Mouse (Mus musculus) gastrocnemius, postnatal 4 days (tissue): ENCODE measurements around the gene Golim4. TPM values are rescaled to one million over a fixed set of nuclear protein-coding genes. Genes with fewer than 3 reads are reported as not detected.
A peak's percentile ranks its signal among the peaks of the same experiment; 100 is the strongest.

Experiments used
- DNase-seq, 2 experiments: peaks; one replicate each; pipeline ENCODE4 v3.0.0; 2021 to 2022; ENCODE audit warnings: low spot score in 2 of 2, mixed read lengths in 2 of 2
- total RNA-seq, 2 experiments: library from RNA; stranded (reverse); gene quantifications; 2 replicates each; pipeline ENCODE4 v1.2.3; 2021

Golim4 gene
- total RNA-seq, 2 experiments from 2014 or later = 71.4 to 72.1 TPM

GRCm38 (mm10) chr3:75929926-75930548 is 26.7 kb downstream of the Golim4 start:
- DNase-seq = no peak

GRCm38 (mm10) chr3:75926327-75926726 is 30.4 kb downstream of the Golim4 start:
- no peak for DNase-seq

GRCm38 (mm10) chr3:75925123-75925522 is 31.6 kb downstream of the Golim4 start:
- no peak for DNase-seq

- DNase-seq = no peak
Measured at GRCm38 (mm10) chr3:75917770-75918503, 38.8 kb downstream of the Golim4 start.

- DNase-seq = no peak
Measured at GRCm38 (mm10) chr3:75912786-75913185, 44.0 kb downstream of the Golim4 start.

GRCm38 (mm10) chr3:75910768-75911167 is 46.0 kb downstream of the Golim4 start:
- no peak for DNase-seq

- DNase-seq = no peak
Measured at GRCm38 (mm10) chr3:75910257-75910656, 46.5 kb downstream of the Golim4 start.

GRCm38 (mm10) chr3:75901903-75902598 is 54.7 kb downstream of the Golim4 start:
- no peak for DNase-seq

- DNase-seq = no peak
Measured at GRCm38 (mm10) chr3:75895075-75895474, 61.7 kb downstream of the Golim4 start.

GRCm38 (mm10) chr3:75891581-75891980 is 65.2 kb downstream of the Golim4 start:
- no peak for DNase-seq

- no peak for DNase-seq
Measured at GRCm38 (mm10) chr3:75889323-75889722, 67.4 kb downstream of the Golim4 start.

GRCm38 (mm10) chr3:75881582-75881981 is 75.2 kb downstream of the Golim4 start:
- DNase-seq = no peak

- DNase-seq = no peak
Measured at GRCm38 (mm10) chr3:75879269-75879668, 77.5 kb downstream of the Golim4 start.

GRCm38 (mm10) chr3:75868886-75869285 is 87.9 kb downstream of the Golim4 start:
- DNase-seq = no peak

GRCm38 (mm10) chr3:75864203-75864602 is 92.5 kb downstream of the Golim4 start:
- DNase-seq = no peak

GRCm38 (mm10) chr3:75861677-75862076 is 95.1 kb downstream of the Golim4 start:
- DNase-seq = peak in 1 of 2 experiments; percentile 32

GRCm38 (mm10) chr3:75860760-75861159 is 96.0 kb downstream of the Golim4 start:
- peak; percentile 17 to 52 for DNase-seq

GRCm38 (mm10) chr3:75835286-75835967 is 121.3 kb downstream of the Golim4 start:
- peak in 1 of 2 experiments; percentile 20 for DNase-seq

- no peak for DNase-seq
Measured at GRCm38 (mm10) chr3:75834827-75835226, 121.9 kb downstream of the Golim4 start.
